Mouse (Mus musculus) thymus, postnatal 25 days (tissue): Measurements from ENCODE around the gene Adgrb3.
"Not testable (repeated sequence)": the region's sequence is repeated elsewhere in the genome, so short reads cannot be mapped to it uniquely, and the experiment has no call there.

Experiments
- DNase-seq: peaks from one replicate; pipeline ENCODE4 v3.0.0; 2022

The Adgrb3 gene

DNA sequence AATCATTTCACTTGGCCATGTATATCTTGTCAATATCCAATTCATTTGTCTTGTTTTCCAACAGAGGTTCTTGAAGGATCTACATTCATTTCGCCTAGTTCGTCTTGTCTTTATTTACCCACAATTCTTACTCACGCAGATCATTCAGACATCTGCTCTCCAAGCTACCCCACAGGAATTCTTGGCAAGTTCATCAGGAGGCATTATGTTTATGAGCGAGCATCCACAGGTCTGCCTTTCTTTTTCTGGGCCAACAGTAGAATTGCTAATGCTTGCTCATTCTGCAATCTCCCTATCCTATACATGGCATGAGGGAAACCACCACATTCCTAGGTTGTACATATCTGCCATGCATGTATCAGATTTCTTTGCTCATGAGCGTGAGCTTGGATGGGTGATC lies 99.7 kb downstream of the Adgrb3 start:
- DNase-seq, result no peak

DNA sequence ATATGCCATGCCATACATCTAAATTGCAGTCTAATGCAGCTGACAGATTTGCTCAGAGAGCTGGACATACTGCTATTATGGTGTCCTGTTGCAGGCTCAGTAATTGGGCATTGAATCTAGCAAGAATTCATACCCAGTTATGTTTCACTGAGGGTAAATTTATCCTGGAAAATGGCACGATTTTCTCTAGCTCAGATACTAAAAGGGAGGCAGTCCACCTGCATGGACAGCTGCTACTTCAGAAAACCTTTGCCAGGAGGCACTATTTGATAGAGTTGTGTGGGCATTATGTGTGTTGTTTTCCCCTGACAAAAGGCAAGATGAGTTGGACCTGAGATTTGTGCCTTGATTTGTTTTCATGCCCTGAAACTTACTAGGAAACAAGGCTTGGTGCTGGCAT lies 118.0 kb downstream of the Adgrb3 start:
- no peak for DNase-seq

DNA sequence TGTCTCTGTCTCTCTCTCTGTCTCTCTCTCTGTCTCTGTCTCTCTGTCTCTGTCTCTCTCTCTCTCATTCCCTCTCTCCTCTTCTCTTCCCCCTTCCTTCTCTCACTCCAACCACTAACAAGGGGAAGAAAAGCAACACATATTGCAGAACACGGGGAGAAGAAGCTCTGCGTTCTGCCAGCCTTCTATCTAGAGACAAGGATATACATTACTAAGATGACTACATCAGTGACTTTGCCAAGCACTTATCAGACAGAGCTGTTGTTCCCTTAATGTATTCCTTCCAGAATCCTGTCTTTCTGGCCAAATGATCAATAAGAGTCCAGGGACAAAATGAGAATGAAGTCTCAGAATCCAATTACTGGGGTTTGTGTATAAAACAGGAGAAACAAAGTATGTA lies 123.2 kb downstream of the Adgrb3 start:
- no peak for DNase-seq

DNA sequence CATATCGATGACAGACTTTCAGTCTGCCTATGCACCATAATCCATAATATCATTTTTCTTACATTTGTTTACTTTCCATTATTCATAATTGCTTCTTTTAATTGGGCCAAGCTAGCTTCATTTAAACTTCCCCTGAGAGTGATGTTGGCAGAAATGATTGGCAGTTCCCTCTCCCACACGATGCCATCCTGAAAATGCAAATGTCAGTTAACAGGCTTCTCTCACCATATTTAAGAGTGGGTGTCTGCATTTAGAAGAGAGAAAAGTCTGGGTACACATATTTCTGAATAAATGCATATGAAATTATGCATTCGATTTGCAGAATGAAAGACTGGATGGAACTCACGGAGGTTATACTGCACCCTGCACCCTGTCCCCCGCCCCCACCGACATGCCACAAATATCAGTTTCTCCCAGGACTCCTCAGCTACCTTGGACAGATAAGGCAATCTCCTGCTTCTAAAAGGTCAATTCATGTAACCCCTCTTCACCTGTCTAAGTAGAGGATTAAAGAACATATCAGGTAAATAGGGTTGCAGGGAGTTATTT lies 130.7 kb downstream of the Adgrb3 start:
- no peak for DNase-seq

DNA sequence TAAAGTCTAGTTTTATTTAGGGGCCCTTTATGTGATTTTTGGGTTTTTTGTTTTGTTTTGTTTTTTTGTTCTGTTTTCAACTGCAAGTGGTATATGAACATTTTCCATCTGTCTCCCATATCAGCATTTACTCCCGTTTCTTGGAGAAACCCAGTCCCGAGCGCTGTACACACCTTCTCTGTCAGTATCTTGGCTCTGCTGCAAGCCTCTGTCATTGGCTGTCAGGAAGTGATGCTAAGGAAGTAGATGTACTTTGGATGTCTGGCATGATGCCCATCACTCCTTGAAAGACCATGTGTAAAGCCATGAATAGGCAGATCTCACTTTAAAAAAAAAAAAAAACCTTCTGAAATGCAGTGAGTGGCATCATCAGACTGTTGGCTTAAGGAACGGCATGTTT lies 132.3 kb downstream of the Adgrb3 start:
- no peak for DNase-seq

DNA sequence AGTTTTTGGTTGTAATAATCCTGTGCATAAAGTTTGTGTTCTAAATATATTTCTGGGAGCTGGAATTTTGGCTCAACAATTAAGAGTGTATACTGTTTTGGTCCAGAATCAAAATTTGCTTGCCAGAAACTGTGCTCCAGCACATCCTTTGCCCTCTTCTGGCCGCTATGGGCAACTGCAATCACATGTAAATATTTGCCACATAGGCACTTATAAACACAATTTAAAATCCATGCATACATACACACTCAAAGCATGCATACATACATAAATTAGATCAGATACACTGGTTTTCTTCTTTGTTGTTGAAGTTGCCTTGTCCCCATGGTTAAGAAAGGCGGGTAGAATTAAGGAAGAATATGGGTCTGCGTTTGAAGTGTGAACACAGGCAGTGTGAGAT lies 132.7 kb downstream of the Adgrb3 start:
- DNase-seq, result no peak

DNA sequence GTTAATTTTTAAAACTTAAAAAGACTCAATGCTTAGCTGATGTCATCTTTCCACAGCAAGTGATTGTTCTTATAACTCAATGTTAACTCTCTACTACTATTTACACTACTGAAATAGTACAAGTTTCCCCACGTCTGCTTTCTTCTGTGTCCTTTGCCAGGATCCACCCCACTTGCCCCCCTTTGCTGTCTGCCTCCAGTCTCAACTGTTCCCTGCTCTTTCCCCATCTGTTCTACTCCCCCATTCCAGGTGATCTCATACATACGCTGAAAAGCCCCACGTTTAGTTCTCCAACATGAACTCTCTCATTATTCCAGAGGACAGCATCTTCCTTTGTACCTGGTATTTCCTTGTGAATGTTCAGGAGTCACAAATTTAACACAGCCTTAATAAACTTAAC lies 147.4 kb downstream of the Adgrb3 start:
- DNase-seq, result no peak

DNA sequence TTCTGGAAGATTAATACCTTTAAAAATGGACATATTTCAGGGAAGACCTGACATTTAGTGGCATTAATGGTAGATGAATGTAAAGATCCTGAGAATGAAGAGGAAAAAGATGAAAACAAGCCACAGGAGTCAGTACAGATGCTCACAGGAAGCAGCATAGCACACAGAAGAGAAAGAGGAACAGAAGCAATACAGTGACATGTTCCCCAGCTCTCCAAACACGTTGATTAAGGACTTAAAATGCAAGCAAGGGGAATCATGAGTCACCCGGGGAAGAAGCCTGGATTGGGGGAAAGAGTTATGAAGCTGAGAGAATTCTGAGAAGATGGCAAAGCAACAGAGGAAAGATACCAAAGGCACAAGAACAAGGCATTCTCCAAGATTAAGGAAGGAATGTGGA lies 149.9 kb downstream of the Adgrb3 start:
- DNase-seq, result no peak

DNA sequence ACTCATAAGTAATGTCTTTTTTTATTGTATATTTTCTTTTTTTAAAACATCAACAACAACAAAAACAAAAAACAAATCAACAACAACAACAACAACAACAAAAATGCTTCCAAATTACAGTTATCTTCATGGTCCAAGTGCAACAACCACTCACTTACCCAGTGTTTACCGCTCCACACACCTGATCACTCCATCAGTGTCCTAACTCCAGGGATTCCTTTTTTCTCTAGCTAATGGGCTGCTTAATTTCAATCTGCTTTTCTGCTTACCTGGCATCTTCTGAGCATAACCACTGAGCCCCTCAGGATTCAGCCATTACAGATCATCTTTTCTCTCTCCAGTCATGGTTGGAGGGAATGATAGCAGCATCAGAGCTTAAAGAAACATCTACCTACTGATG lies 176.8 kb downstream of the Adgrb3 start:
- DNase-seq, result no peak

DNA sequence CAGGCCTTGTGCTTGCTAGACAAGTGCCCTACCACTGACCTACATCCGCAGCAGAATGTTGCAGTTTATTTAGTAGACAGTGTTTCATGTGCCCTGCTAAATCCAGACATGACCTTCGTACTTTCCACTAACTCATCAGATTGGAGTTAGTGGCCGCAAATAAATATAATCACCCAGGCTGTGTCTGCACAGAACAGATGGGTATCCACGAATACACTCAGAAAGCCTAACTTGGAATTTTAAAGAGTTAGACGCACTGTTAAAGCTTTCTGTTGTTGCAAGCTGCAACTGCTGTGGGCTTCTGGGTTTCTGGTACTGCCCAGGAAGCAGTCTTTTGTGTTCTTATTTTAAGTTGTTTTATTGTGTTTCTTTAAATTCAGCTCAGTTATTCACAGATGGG lies 185.3 kb downstream of the Adgrb3 start:
- no peak for DNase-seq

DNA sequence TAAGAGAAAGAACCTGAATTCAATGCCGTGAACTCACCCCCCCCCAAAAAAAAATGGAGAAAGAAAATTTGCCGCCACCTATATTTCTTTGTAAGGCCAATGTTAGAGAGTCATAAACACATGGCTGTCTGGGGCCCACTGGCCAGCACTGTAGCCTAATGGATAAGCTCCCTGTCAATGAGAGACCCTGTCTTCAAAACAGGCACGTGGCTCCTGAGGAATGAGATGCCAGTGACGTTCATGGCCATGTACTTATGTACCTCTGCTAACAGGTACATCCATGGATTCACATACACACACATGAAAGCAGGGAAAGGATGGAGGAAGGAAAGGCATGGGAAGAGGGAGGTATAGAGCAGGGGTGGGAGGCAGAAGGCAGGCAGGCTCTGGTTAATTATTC lies 208.0 kb downstream of the Adgrb3 start:
- no peak for DNase-seq

DNA sequence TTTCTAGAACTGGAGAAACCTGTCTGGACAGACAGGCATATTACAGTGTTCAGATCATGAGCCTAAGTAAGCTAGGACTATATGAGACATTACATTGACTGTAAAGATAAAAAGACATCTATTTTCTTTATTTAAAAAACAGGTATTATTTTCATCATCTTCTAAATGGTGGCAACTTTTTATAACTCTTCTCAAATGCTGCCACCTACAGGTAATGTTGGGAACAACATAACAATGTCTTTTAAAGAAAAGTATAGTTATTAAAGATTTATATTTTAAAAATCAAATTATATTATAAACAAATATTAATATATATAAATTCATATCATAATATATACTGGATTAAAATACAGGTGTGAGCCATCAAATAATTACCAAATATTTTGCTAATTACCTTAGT lies 212.6 kb downstream of the Adgrb3 start:
- DNase-seq, result no peak

DNA sequence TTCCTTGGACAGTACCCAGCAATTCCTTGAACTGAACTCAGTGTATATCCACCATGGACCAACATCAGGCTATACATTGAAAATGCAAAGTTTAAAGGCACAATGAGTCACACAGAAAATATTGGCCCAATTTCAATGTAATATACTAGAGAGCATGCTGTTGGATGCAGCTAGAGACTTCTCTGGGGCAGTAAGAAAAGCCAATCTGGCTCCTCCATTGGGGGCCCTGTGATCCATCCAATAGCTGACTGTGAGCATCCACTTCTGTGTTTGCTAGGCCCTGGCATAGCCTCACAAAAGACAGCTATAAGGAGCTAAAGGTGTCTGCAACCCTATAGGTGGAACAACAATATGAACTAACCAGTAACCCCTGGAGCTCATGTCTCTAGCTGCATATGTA lies 218.7 kb downstream of the Adgrb3 start:
- DNase-seq, result not testable (repeated sequence)

DNA sequence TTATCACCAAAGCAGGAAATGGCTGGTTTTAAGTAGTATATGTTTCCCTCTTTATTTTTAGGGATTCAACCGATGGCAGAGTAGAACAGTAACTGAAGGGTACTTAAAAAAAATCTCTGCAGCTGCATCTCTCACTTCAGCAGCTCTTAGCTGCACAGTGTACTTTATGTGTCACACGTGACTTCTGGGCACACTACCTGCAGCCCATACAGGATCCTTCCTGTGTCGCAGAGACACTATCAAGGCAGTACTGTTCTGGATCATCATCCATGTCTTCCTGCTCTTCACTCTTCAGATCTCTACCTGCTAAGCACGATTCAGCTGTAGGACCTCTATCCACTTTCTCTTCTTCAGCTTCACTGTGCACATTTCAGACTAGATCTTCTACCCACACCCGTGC lies 230.6 kb downstream of the Adgrb3 start:
- DNase-seq, result no peak

DNA sequence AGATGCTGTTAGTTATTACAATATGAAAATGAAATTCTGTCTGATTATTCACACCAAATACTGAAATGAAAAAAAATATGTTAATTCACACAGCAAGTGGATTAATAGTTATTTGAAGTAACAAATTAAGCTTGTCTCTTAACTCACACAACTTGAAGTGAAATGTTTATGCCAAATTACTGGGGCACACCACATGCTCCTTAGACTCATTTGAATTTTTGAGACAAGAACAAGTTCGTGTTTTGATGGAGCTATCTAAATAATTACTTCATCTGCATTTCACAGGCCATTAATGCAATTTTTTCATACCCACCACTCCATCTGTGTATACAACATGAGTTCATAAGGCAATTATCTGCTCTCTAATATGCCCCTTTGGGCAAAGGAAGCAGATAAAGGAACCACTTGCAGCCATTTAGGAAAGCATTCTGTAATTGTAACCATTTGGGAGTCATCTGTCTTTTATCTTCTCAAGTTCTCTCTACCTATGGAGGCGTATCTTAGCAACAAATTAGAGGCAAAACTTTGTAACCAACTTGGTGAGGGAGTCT lies 240.9 kb downstream of the Adgrb3 start:
- DNase-seq, result no peak

DNA sequence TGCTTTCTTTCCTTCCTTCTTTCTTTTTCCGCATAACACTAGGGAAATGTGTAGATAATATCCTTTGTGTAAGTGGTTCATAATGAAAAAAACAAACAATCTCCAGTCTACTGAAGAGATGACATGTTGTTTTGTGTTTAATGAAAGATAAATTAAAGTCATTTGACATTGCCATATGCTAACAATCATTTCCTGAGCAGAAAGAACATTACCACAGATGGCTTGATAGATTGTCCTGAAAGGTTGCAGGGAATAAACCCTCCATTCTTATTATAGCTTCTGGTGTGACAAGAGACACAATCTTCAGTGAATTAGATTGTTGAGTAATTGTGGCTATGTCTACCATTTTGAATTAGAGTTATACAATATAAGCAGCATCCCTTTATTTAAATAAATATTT lies 247.8 kb downstream of the Adgrb3 start:
- no peak for DNase-seq

DNA sequence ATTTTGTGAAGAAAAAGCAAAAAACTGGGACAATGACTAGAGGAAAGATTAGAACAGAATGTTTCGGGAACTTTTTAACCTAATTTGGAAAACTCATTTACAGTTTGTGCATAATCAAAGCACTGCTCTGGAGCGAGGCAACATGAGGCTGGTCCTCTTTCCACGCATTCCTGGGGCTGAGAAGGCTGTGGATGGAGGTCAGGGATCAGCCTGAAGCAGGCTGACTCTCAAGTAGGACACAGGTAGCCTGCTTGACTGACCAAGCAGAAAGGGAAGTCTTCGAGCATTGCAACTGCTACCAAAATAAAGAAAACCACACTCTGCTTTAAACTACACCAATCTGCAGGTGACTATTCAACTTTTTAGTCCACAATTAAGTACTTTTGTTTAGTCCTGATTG lies 251.7 kb downstream of the Adgrb3 start:
- DNase-seq, result no peak

DNA sequence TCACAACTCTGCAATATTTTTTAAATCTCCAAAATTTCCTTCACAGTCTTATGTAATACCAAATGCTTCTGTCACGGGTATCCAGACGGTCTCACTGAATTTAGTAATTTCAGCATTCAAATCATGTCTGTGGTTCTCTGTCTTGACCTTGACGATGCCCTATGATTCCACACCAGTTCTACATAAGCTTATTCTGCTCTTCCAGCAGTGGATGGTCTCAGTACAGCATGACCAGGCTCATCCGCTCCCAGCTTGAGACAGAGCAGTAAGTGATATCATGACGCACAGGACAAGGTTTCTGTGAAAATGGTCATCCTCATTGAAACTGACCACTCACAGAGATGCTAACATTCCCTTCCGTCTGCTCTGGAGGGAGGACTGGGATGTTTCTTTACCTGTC lies 252.9 kb downstream of the Adgrb3 start:
- no peak for DNase-seq

DNA sequence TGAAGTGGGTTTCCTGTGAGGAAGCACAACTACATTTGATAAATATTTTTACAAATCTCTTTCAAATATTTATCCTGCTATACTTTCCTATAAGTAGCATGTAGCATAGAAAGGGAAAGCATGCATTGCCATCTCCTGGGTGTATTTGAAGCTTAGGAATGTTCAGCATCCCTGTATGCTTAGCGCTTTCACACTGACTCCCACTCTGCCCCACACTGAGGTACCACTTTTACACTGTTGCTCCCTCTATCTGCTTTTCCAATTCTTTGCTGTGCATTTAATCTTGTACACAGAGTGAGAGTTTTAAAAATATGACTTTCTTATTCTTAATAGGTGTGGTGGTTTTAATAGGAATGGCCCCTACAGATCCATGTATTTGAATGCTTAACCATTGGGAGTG lies 261.4 kb downstream of the Adgrb3 start:
- no peak for DNase-seq

DNA sequence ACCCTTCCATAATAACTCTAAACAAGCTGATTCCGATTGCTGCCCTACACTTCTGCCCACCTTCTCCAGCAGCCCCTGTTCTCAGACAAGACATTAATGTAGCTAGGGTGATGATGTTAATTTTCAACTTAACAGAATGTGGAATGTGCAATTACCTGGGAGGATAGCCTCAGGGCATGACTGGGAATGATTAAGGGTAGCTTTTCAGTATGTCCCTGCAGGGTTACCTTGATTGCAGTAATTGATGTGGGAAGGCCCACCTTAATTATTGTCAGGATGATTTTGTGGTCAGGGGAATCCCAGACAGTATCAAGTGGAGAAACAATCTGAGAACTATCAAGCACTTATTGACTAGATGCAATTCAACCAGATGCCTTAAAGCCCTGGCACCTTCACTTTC lies 283.4 kb downstream of the Adgrb3 start:
- DNase-seq, result no peak

DNA sequence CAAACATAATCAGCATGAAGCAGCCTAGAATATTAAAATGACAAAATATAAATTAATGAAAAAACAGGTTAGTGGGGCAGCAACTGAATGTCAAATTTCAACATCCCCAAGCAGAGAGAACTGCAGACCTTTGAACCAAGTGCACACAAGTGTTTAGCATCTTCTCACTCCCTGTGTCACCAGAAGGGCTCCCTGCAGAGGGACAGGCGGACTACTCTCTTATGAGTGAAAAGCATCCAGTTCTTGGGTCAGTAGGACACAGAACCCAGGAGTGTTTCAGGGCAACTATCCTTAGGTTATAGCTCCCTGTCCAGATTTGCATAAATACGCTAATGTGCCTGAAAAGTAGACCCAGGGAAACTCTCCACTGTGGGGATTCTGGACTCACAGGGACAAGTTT lies 285.6 kb downstream of the Adgrb3 start:
- no peak for DNase-seq

DNA sequence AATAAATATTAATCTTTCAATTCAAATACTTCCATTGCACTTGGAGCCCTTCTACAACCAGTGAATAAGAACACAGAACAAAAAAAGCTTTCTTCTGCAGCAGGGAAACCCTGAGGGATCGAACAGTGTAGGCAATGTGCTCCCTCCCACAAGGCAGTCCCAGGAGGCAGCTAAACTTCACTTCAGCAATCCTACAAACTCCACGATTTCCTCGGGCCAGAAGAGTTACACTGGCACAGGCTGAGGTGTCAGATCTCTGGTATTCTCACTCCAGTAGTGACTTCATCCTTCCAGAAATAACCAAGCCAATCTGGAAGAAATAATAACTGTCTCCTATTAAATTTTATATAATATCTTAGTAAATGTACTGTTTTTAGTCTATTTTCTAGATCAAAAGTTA lies 286.6 kb downstream of the Adgrb3 start:
- DNase-seq, result no peak

DNA sequence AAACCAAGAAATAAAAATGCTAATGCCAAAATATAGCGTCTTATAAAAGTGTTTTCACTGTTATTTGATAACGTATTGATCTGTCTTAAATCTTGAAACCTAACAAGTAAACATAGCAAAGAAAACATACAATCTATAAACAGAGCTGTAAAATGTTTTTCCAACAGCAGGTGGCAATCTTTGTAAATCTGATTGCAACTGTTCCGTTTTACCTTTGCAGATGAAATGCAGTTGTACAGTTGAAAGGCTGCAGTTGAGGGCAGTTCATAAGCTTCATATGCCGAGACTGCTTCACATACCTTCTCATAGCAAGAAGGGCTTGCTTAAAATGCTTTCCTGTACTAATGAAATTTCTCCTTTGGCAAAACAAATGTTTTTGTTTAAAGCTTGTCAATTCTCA lies 302.5 kb downstream of the Adgrb3 start:
- no peak for DNase-seq

DNA sequence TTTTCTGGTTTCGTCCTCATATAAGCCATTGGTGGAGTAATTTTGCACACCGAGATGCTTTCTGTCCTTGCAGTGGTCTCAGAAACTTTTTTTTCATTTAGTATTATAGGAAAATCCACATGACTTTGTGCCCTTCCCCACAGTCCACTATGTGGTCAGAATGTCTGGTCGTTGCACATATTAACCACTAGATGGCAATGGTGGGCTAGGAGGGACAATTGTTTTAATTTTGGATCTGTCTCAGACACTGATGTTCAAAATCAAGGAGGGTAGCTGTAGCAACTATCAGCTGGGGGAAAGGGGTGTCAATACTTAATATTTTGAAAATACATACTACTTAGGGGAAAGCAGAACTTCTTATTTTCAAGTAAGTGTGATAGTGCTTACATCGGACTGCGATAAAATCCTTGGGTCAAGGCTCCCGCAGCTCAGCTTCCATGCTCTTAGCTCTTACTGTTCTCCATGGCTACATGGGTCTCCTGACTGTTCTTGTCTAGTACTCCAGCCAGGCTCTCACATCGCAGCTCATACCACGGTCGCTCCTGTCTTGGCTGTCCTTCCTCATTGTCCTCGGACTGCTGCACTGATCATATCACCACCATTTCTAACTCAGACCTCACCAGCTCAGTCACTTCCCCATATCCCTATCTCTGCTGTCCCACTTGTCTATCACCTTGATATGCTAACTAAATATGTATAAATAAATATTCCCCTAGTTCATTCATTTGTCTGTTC lies 319.0 kb downstream of the Adgrb3 start:
- DNase-seq, result no peak

DNA sequence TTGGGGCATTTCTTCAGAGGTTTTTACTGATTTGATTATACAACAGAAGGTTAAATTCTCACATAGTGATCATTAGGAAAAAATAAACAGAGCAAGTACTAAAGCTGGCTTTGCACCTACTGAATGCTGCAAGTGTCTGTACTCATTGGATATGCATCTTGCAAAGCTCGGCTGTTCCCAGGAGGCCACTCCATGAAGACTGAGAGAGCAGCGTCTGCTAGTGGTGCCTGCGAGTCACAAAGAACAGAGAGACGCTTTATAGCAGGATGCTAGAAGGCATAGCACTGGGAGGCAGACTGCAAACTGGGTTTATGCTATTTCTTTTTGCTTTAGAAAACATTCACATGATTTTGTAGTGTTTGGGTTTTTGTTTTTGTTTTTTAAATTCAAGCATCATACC lies 325.2 kb downstream of the Adgrb3 start:
- no peak for DNase-seq
